Mouse (Mus musculus) lung, embryonic 16.5 days (tissue): ENCODE measurements around the gene Gm2075. TPM values are rescaled to one million over a fixed set of nuclear protein-coding genes. Genes with fewer than 3 reads are reported as not detected.
"Not testable (repeated sequence)": the region's sequence is repeated elsewhere in the genome, so short reads cannot be mapped to it uniquely, and the experiment has no call there.

Experiments
- ATAC-seq: fragments of 200-750 bp; cut with Nextera tagmentation; 2 replicates; pipeline ENCODE4 v1.8.0; 2017; ENCODE audit warnings: low read depth, mild to moderate bottlenecking, moderate library complexity
- H3K27ac ChIP-seq: fragments of 300-500 bp; sonication (generic); 2 replicates; pipeline ENCODE4 v1.5.1; 2014; ENCODE audit warnings: mild to moderate bottlenecking, control low read depth, low read length
- H3K27me3 ChIP-seq: fragments of 300-500 bp; sonication (generic); 2 replicates; pipeline ENCODE4 v1.6.1; 2014; ENCODE audit warnings: low read depth, low read length, mixed read lengths; ENCODE audit not compliant: control insufficient read depth, insufficient read depth
- H3K36me3 ChIP-seq: fragments of 300-500 bp; sonication (generic); 2 replicates; pipeline ENCODE4 v1.6.1; 2014; ENCODE audit warnings: low read length; ENCODE audit not compliant: control insufficient read depth, insufficient read depth
- H3K4me1 ChIP-seq: fragments of 300-500 bp; sonication (generic); replicated peaks from 2 replicates; pipeline ENCODE4 v1.6.1; 2014; ENCODE audit warnings: low read length, mixed read lengths; ENCODE audit not compliant: control insufficient read depth, insufficient read depth
- H3K4me2 ChIP-seq: fragments of 300-500 bp; sonication (generic); 2 replicates; pipeline ENCODE4 v1.6.1; 2014; ENCODE audit warnings: low read depth, low read length, control low read depth
- H3K4me3 ChIP-seq: fragments of 300-500 bp; sonication (generic); 2 replicates; pipeline ENCODE4 v1.5.1; 2014; ENCODE audit warnings: mild to moderate bottlenecking, low read length, control low read depth
- H3K9ac ChIP-seq: fragments of 300-500 bp; sonication (generic); 2 replicates; pipeline ENCODE4 v1.6.1; 2014; ENCODE audit warnings: low read length, control low read depth
- H3K9me3 ChIP-seq: fragments of 300-500 bp; sonication (generic); 2 replicates; pipeline ENCODE4 v1.6.1; 2016; ENCODE audit warnings: low read length; ENCODE audit not compliant: control insufficient read depth
- WGBS: fragments of 180-500 bp; shearing (Covaris S2); extraction: QIAGEN DNeasy Blood & Tissue Kit; methylation state at CpG from one replicate; pipeline ENCODE4 v1.1.7; 2014; 5-methylcytosine and 5-hydroxymethylcytosine counted together
- polyA plus RNA-seq: library from polyadenylated mRNA; unstranded; fragments of >200 nt; fragmentation: Nextera tagmentation; extraction: Ambion mirVana; gene quantifications from 2 replicates; pipeline ENCODE4 v1.2.1, GENCODE M21; 2015

The Gm2075 gene
- not detected in 2 replicates for polyA plus RNA-seq

GRCm38 (mm10) chr12:88011548-88011947 is at the start of gene Gm2075:
Gene Gm2075 (plus strand): TSS chr12:88011848.
- not testable (repeated sequence) for H3K9ac ChIP-seq, H3K27ac ChIP-seq, H3K4me2 ChIP-seq, H3K27me3 ChIP-seq, H3K4me3 ChIP-seq, ATAC-seq, H3K36me3 ChIP-seq, H3K9me3 ChIP-seq, H3K4me1 ChIP-seq
- WGBS, result no CpG with 5 or more reads among the region's 1 CpGs

- H3K9me3 ChIP-seq, ATAC-seq, H3K4me1 ChIP-seq, H3K9ac ChIP-seq, H3K4me3 ChIP-seq, H3K27me3 ChIP-seq, H3K4me2 ChIP-seq, H3K27ac ChIP-seq, H3K36me3 ChIP-seq: not testable (repeated sequence)
Observed at GRCm38 (mm10) chr12:87984000-87984399, 27.6 kb upstream of the Gm2075 start.

GRCm38 (mm10) chr12:88004118-88004517 is 7.5 kb upstream of the Gm2075 start:
- not testable (repeated sequence) for H3K4me1 ChIP-seq, H3K27me3 ChIP-seq, ATAC-seq, H3K9me3 ChIP-seq, H3K4me2 ChIP-seq, H3K27ac ChIP-seq, H3K36me3 ChIP-seq, H3K9ac ChIP-seq, H3K4me3 ChIP-seq
- 52% methylated on average over 3 of the region's 3 CpGs for WGBS

- not testable (repeated sequence) for H3K9me3 ChIP-seq, H3K4me3 ChIP-seq, H3K9ac ChIP-seq, H3K4me2 ChIP-seq, ATAC-seq, H3K36me3 ChIP-seq, H3K27me3 ChIP-seq, H3K27ac ChIP-seq, H3K4me1 ChIP-seq
- 76% methylated on average over 2 of the region's 2 CpGs for WGBS
Observed at GRCm38 (mm10) chr12:88018671-88019070, 7.0 kb downstream of the Gm2075 start, which contains the start of gene Gm6803. Gene Gm6803 (minus strand): TSS chr12:88018771.

GRCm38 (mm10) chr12:88026704-88027103 is 15.1 kb downstream of the Gm2075 start, which contains the start of gene Gm2056:
Gene Gm2056 (plus strand): TSS chr12:88027004.
- not testable (repeated sequence) for H3K4me2 ChIP-seq, H3K9ac ChIP-seq, H3K27ac ChIP-seq, ATAC-seq, H3K9me3 ChIP-seq, H3K27me3 ChIP-seq, H3K36me3 ChIP-seq, H3K4me3 ChIP-seq, H3K4me1 ChIP-seq
- 64% methylated on average over 1 of the region's 1 CpGs for WGBS

- H3K4me2 ChIP-seq, ATAC-seq, H3K36me3 ChIP-seq, H3K4me1 ChIP-seq, H3K4me3 ChIP-seq, H3K27me3 ChIP-seq, H3K27ac ChIP-seq, H3K9ac ChIP-seq, H3K9me3 ChIP-seq: not testable (repeated sequence)
- 91% methylated on average over 5 of the region's 5 CpGs for WGBS
Observed at GRCm38 (mm10) chr12:88032250-88032649, 20.6 kb downstream of the Gm2075 start.

- not testable (repeated sequence) for H3K4me2 ChIP-seq, H3K27ac ChIP-seq, H3K27me3 ChIP-seq, H3K9ac ChIP-seq, H3K9me3 ChIP-seq, H3K4me1 ChIP-seq, H3K4me3 ChIP-seq, ATAC-seq, H3K36me3 ChIP-seq
Observed at GRCm38 (mm10) chr12:88039062-88039461, 27.4 kb downstream of the Gm2075 start.

- H3K36me3 ChIP-seq, H3K27me3 ChIP-seq, ATAC-seq, H3K27ac ChIP-seq, H3K4me3 ChIP-seq, H3K4me1 ChIP-seq, H3K9ac ChIP-seq, H3K4me2 ChIP-seq, H3K9me3 ChIP-seq: not testable (repeated sequence)
- 84% methylated on average over 1 of the region's 1 CpGs for WGBS
Observed at GRCm38 (mm10) chr12:88039703-88040102, 28.1 kb downstream of the Gm2075 start.

GRCm38 (mm10) chr12:88045226-88045625 is 33.6 kb downstream of the Gm2075 start:
- H3K27me3 ChIP-seq, H3K4me3 ChIP-seq, ATAC-seq, H3K9ac ChIP-seq, H3K4me1 ChIP-seq, H3K27ac ChIP-seq, H3K36me3 ChIP-seq, H3K4me2 ChIP-seq, H3K9me3 ChIP-seq: not testable (repeated sequence)
- WGBS, result 58% methylated on average over 1 of the region's 1 CpGs
